Mouse (Mus musculus) liver, embryonic 11.5 days (tissue): Measurements from ENCODE around the gene Tulp4. TPM values are rescaled to one million over a fixed set of nuclear protein-coding genes. Genes with fewer than 3 reads are reported as not detected.
"Not testable (repeated sequence)": the region's sequence is repeated elsewhere in the genome, so short reads cannot be mapped to it uniquely, and the experiment has no call there.

Experiments used
- ATAC-seq: fragments of 200-750 bp; cut with Nextera tagmentation; replicated peaks from 2 replicates; pipeline ENCODE4 v1.8.0; 2017; ENCODE audit warnings: moderate number of reproducible peaks, mild to moderate bottlenecking, moderate TSS enrichment, moderate library complexity; ENCODE audit not compliant: low FRiP score
- DNase-seq: peaks from one replicate; pipeline ENCODE4 v3.0.0-alpha.2; 2017; ENCODE audit warnings: low spot score
- H3K27ac ChIP-seq: fragments of 300-500 bp; sonication (generic); 2 replicates; pipeline ENCODE4 v1.5.1; 2014; ENCODE audit warnings: mild to moderate bottlenecking, low read depth, low read length, control low read depth
- H3K27me3 ChIP-seq: fragments of 300-500 bp; sonication (generic); replicated peaks from 2 replicates; pipeline ENCODE4 v1.6.1; 2014; ENCODE audit warnings: low read length, mixed read lengths; ENCODE audit not compliant: control insufficient read depth, insufficient read depth
- H3K36me3 ChIP-seq: fragments of 300-500 bp; sonication (generic); 2 replicates; pipeline ENCODE4 v1.6.1; 2014; ENCODE audit warnings: mild to moderate bottlenecking, low read length, moderate library complexity, mixed read lengths; ENCODE audit not compliant: control insufficient read depth, insufficient read depth
- H3K4me1 ChIP-seq: fragments of 300-500 bp; sonication (generic); replicated peaks from 2 replicates; pipeline ENCODE4 v1.6.1; 2014; ENCODE audit warnings: low read length, mixed read lengths; ENCODE audit not compliant: control insufficient read depth, insufficient read depth
- H3K4me2 ChIP-seq: fragments of 300-500 bp; sonication (generic); 2 replicates; pipeline ENCODE4 v1.6.1; 2014; ENCODE audit warnings: mild to moderate bottlenecking, control low read depth, moderate library complexity
- H3K4me3 ChIP-seq: fragments of 300-500 bp; sonication (generic); 2 replicates; pipeline ENCODE4 v1.5.1; 2014; ENCODE audit warnings: low read depth, low read length, control low read depth
- H3K9ac ChIP-seq: fragments of 300-500 bp; sonication (generic); 2 replicates; pipeline ENCODE4 v1.6.1; 2014; ENCODE audit warnings: low read depth, low read length, control low read depth
- H3K9me3 ChIP-seq: fragments of 300-500 bp; sonication (generic); 2 replicates; pipeline ENCODE4 v1.6.1; 2016; ENCODE audit warnings: low read length, inconsistent platforms, mixed read lengths; ENCODE audit not compliant: control insufficient read depth
- WGBS: fragments of 180-500 bp; shearing (Covaris S2); extraction: QIAGEN DNeasy Blood & Tissue Kit; methylation state at CpG from one replicate; pipeline ENCODE4 v1.1.7; 2014; 5-methylcytosine and 5-hydroxymethylcytosine counted together
- polyA plus RNA-seq: library from polyadenylated mRNA; unstranded; fragments of >200 nt; fragmentation: Nextera tagmentation; extraction: Ambion mirVana; gene quantifications from 2 replicates; pipeline ENCODE4 v1.2.1, GENCODE M21; 2014

Gene Tulp4
- polyA plus RNA-seq, 1 experiment from 2014 or later = 71.9 TPM

DNA sequence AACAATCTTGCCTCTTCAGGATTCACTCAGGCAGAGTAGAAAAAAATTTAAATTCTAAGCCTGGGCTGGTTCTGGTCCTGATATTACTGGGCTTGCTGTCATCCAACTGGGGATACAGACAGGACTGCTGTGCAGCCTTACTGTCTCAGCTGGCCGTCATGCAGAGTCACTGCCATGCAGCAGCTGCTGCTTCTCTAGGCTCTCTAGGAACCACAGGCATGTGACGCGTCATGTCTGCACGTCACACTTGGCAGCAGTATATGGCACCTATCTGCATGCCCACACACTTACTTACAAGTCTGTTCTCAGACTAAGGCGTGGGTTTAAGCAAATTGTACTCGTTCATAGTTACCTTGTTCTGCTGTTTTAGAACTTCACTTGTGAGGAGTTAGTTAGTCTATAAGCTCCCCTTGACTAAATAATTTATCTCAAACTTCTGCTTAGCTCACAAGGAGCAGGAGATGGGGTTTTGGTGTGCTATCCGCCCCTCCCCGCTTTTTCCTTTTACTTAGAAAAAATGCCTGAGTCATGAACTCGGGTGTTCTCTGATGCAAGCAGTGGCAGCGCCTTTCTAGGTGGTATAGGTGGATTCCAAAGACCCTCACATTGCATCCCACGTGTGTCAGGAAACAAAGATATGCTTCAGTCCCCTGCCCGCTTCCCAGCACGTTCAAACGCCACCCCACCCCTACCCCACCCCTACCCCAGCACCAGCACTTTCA lies 96.3 kb downstream of the Tulp4 start:
- no peak overlapping the region for H3K27ac ChIP-seq
- ATAC-seq = no peak
- no peaks in the 10 kb centered on the region for H3K9me3 ChIP-seq
- H3K9ac ChIP-seq = no peak overlapping the region
- H3K36me3 ChIP-seq = 0 out of 2 replicates have a peak, but pooled peaks cover 2% of the 10 kb centered on the region
- H3K4me1 ChIP-seq = no peaks in the 10 kb centered on the region
- no peak overlapping the region for H3K4me2 ChIP-seq
- WGBS = 73% methylated on average over 14 of the region's 14 CpGs
- H3K27me3 ChIP-seq = no peaks in the 10 kb centered on the region
- no peak for DNase-seq
- H3K4me3 ChIP-seq = no peak overlapping the region

- DNase-seq (no peak), ATAC-seq (no peak)
- no peak overlapping the region for H3K27ac ChIP-seq
- H3K36me3 ChIP-seq = 0 out of 2 replicates have a peak, but pooled peaks cover 2% of the 10 kb centered on the region
- no peak overlapping the region for H3K4me3 ChIP-seq
- H3K4me2 ChIP-seq = no peak overlapping the region
- H3K4me1 ChIP-seq = no peaks in the 10 kb centered on the region
- no peaks in the 10 kb centered on the region for H3K27me3 ChIP-seq
- H3K9ac ChIP-seq = no peak overlapping the region
- H3K9me3 ChIP-seq = no peaks in the 10 kb centered on the region
- 76% methylated on average over 7 of the region's 7 CpGs for WGBS
Observed at GRCm38 (mm10) chr17:6203126-6203525, 96.9 kb downstream of the Tulp4 start.

GRCm38 (mm10) chr17:6203795-6204194 lies 97.6 kb downstream of the Tulp4 start:
- H3K27ac ChIP-seq = no peak overlapping the region
- H3K9me3 ChIP-seq = no peaks in the 10 kb centered on the region
- no peak overlapping the region for H3K4me2 ChIP-seq
- ATAC-seq = no peak
- 46% methylated on average over 4 of the region's 4 CpGs for WGBS
- DNase-seq = no peak
- 0 out of 2 replicates have a peak, but pooled peaks cover 2% of the 10 kb centered on the region for H3K36me3 ChIP-seq
- no peak overlapping the region for H3K4me3 ChIP-seq
- no peak overlapping the region for H3K9ac ChIP-seq
- H3K4me1 ChIP-seq = no peaks in the 10 kb centered on the region
- H3K27me3 ChIP-seq = no peaks in the 10 kb centered on the region

GRCm38 (mm10) chr17:6211721-6212120 lies 105.5 kb downstream of the Tulp4 start:
- Histone ChIP-seq H3K9ac (no peak overlapping the region), H3K36me3 (no peaks in the 10 kb centered on the region), H3K27me3 (no peaks in the 10 kb centered on the region), H3K4me1 (no peaks in the 10 kb centered on the region), H3K4me2 (no peak overlapping the region), H3K9me3 (no peaks in the 10 kb centered on the region), H3K4me3 (no peak overlapping the region), H3K27ac (no peak overlapping the region)
- ATAC-seq = no peak
- DNase-seq = no peak
- 93% methylated on average over 1 of the region's 1 CpGs for WGBS

- Histone ChIP-seq H3K9ac (no peak overlapping the region), H3K27me3 (no peaks in the 10 kb centered on the region), H3K27ac (no peak overlapping the region), H3K4me1 (no peaks in the 10 kb centered on the region), H3K36me3 (no peaks in the 10 kb centered on the region), H3K4me3 (no peak overlapping the region), H3K9me3 (no peaks in the 10 kb centered on the region), H3K4me2 (no peak overlapping the region)
- ATAC-seq = no peak
- no peak for DNase-seq
- WGBS = 77% methylated on average over 4 of the region's 4 CpGs
Observed at GRCm38 (mm10) chr17:6215640-6216039, 109.4 kb downstream of the Tulp4 start.

DNA sequence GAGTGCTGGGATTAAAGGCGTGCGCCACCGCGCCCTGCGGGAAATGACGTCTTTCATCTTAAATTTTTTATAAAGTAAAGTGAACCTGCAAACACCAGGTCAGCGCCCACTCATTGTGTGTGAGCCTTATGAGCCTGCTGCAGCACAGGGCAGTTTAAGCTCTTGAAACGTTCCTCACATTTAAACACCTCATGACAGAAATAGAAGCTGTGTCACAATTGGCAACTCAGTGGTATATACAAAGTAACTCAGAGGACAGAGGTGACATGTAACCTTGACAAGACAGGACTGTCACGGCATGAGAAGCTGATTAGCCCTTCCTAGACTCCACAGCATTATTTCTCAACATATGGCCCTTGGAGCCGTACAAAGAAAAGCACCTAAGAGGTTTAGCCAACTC lies 110.3 kb downstream of the Tulp4 start:
- Histone ChIP-seq H3K27ac (no peak overlapping the region), H3K36me3 (no peaks in the 10 kb centered on the region), H3K4me2 (no peak overlapping the region), H3K27me3 (no peaks in the 10 kb centered on the region), H3K9me3 (no peaks in the 10 kb centered on the region), H3K4me1 (no peaks in the 10 kb centered on the region), H3K9ac (no peak overlapping the region), H3K4me3 (no peak overlapping the region)
- ATAC-seq (no peak), DNase-seq (no peak)
- 84% methylated on average over 10 of the region's 10 CpGs for WGBS

- WGBS = no CpG with 5 or more reads among the region's 7 CpGs
- not testable (repeated sequence) for H3K4me3 ChIP-seq, ATAC-seq, H3K27me3 ChIP-seq, H3K9ac ChIP-seq, H3K27ac ChIP-seq, DNase-seq, H3K9me3 ChIP-seq, H3K4me2 ChIP-seq, H3K4me1 ChIP-seq, H3K36me3 ChIP-seq
Observed at GRCm38 (mm10) chr17:6232633-6233032, 126.4 kb downstream of the Tulp4 start.

DNA sequence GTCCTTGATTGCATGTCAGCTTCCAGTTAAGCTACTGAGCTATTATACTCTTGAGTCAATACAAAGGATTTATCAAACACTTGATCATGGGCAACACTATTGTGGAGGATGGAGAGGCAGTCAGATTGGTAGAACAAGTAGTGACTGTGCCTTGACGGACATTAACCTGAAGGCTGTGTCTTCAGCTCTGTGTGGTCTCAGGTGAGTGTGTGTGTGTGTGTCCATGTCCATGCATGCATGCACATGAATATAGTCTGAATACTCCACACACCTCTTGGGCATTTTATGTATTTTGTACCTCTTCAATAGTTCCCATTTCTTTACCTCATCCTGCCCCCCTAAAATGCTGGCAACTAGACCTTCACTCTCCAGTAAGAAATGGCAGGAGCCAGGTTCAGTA lies 145.1 kb downstream of the Tulp4 start:
- 92% methylated on average over 1 of the region's 1 CpGs for WGBS
- H3K4me1 ChIP-seq, H3K9ac ChIP-seq, DNase-seq, H3K9me3 ChIP-seq, H3K27me3 ChIP-seq, H3K4me2 ChIP-seq, H3K4me3 ChIP-seq, H3K36me3 ChIP-seq, H3K27ac ChIP-seq, ATAC-seq: not testable (repeated sequence)

GRCm38 (mm10) chr17:6256400-6257069 lies 150.3 kb downstream of the Tulp4 start, which contains the start of gene Tmem181a:
Tmem181a (plus strand) TSS chr17:6256860.
- not testable (repeated sequence) for H3K9me3 ChIP-seq, H3K4me1 ChIP-seq, H3K27me3 ChIP-seq, H3K27ac ChIP-seq, ATAC-seq, DNase-seq, H3K36me3 ChIP-seq, H3K4me3 ChIP-seq, H3K9ac ChIP-seq
- 0 out of 2 replicates have a peak within 1 kb of the TSS, but pooled peaks have one; percentile 14 for H3K4me2 ChIP-seq
- 4% methylated on average over 18 of the region's 51 CpGs for WGBS
